Comparison of ENCODE assay signal across 13 mouse cellular contexts in the genomic region with DNA sequence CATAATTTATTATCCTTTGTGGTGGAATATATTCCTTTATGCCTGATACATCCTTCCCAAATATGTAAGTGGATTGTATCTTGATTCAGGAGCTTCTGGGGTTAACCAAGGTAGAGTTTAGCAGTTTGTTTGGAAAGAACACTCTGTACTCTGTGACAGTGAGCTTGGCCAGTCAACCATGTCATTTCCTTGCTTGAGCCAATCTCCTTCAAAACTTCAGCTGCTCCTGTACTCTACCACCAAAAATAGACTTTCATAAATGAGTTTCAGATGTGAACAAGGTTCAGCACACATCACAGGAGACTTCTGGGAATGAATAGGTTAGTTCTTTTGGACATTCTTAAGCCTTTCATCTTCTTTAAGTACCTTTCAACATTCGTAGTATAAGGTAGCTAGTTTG.
"Had no signal": no experiment of that assay in that cellular context is flagged by ENCODE, and none has a peak within 500 bp of the region (broad histone marks: within the 10 kb centered on the region; RNA-seq: fewer than 3 reads in every experiment).

No protein-coding gene starts in this region.

- H3K9me3 ChIP-seq: liver, embryonic 15.5 days; midbrain, embryonic 10.5 days; stomach, embryonic 15.5 days had no signal

- ATAC-seq: lung, postnatal 0 days had no signal

- H3K36me3 ChIP-seq: liver, embryonic 15.5 days; midbrain, embryonic 10.5 days; stomach, embryonic 15.5 days had no signal

- H3K27me3 ChIP-seq: liver, embryonic 15.5 days; stomach, embryonic 15.5 days had no signal

- H3K4me1 ChIP-seq: liver, embryonic 15.5 days; midbrain, embryonic 10.5 days; stomach, embryonic 15.5 days had no signal

- H3K9ac ChIP-seq: liver, embryonic 15.5 days; stomach, embryonic 15.5 days had no signal

- H3K4me3 ChIP-seq: liver, embryonic 15.5 days; midbrain, embryonic 10.5 days; myocyte; stomach, embryonic 15.5 days had no signal

- H3K4me2 ChIP-seq: liver, embryonic 11.5 days; liver, embryonic 15.5 days; stomach, embryonic 15.5 days had no signal

- DNase-seq: left cerebral cortex, postnatal 4 days; lung, adult 2 months; lung, postnatal 36 days; midbrain, embryonic 14.5 days; retina, postnatal 1 day; thymus, adult 2 months; thymus, postnatal 25 days had no signal

- H3K27ac ChIP-seq: liver, embryonic 15.5 days; midbrain, embryonic 10.5 days; stomach, embryonic 15.5 days had no signal
